Mouse (Mus musculus) neural tube, embryonic 14.5 days (tissue): ENCODE measurements around the gene Pde1a. TPM values are rescaled to one million over a fixed set of nuclear protein-coding genes. Genes with fewer than 3 reads are reported as not detected.

ENCODE experiments used
- polyA plus RNA-seq: library from polyadenylated mRNA; unstranded; fragments of >200 nt; fragmentation: Nextera tagmentation; extraction: Ambion mirVana; gene quantifications from 2 replicates; pipeline ENCODE4 v1.2.1, GENCODE M21; 2014

Pde1a gene
- polyA plus RNA-seq, 1 experiment from 2014 or later: 12.9 TPM

Other genes with a start within 250 kb of the Pde1a start
- not detected in 2 replicates for gene Prdx6b, start 163.0 kb upstream of the Pde1a start, polyA plus RNA-seq
- gene Dnajc10, start 186.0 kb upstream of the Pde1a start, polyA plus RNA-seq: 70.2 and 85.1 TPM in 2 replicates